Mouse (Mus musculus): Measurements from ENCODE around the gene Fbxo10.

Gene Fbxo10

DNA sequence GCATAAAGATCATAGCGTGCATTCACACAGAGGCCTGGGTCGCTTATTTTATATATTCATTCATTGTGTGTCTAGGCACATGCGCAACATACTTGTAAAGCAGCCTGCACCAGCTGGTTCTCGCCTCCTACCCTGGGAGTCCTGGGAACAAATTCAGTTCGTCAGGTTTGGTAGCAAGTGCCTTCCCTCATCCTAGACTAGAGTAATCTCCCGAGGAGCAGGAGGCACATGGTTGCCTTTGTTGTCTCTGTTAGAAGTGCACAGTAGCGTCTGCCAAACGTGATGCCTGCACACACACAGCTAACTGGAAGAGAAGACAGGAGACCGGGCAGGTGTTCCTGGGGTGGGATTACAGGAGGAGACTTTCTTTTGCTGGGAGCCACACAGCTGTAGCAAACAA lies 36.4 kb downstream of the Fbxo10 start:
- 38% methylated on average over 9 of the region's 9 CpGs for WGBS

DNA sequence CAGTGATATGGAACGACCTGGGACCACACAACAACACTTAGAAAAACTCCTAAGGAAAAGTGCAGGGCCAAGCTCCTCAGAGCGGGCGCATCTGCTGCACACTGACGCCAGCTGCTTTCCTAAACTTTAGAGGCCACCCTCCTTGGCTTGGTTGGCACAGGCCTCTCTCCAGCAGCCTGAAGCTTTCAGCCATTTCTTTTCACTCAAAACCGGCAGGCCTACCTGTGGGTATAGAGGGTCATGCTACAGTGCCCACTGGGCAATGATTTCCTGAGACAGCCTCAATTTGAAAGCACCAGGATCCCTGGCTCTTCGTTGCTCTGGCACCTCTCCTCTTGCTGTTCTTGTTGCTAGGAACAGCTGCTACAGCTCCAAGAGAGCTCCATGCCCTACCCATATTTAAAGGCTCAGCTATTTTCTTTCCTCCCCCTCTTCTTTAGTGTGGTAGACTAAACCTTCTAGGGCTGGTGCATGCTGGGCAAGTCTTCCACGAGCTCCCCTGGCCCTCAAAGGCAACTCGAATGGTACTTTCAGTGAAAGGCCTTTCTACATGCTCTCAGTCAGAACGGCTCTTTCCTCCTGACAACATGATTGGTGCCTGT lies 37.0 kb downstream of the Fbxo10 start:
- WGBS, result 48% methylated on average over 9 of the region's 9 CpGs

DNA sequence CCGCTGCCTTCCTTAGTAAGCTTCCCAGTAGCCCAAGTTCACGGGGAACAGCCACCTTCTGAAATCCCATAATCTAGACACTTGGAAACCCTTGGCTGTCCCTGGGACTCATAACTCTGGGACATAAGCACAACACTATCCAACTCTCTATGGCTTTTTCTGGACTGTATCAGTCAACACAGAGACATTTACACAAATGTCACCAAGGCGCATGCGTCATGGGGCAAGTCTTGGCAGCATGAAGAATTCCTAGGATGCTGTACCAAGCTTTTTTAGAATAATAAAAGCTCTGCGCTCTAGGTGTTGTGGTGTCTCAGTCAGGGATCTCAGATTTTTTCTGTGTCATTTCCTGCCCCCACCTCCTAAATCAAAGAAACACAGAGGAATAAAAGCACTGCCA lies 37.7 kb downstream of the Fbxo10 start:
- 81% methylated on average over 5 of the region's 5 CpGs for WGBS

DNA sequence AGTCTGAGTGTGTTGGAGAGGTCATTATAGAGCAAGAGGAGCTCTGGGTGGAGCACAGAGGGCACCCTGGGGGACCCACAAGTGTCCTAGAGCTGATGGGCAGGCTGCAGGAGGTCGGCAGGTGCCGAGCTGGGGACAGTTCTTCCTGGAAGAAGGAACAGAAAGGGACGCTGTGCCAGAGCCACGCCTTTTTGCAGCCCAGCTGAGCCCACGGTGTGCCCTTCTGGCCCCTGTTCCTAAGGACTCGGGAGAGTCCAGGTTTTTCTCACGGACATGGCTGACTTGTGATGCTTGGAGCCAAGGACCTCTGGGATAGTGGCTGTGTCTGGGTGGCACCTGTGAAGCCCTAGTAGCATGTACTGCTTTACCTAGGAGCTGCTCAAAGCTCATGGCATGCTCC lies 43.6 kb downstream of the Fbxo10 start:
- 87% methylated on average over 7 of the region's 7 CpGs for WGBS

DNA sequence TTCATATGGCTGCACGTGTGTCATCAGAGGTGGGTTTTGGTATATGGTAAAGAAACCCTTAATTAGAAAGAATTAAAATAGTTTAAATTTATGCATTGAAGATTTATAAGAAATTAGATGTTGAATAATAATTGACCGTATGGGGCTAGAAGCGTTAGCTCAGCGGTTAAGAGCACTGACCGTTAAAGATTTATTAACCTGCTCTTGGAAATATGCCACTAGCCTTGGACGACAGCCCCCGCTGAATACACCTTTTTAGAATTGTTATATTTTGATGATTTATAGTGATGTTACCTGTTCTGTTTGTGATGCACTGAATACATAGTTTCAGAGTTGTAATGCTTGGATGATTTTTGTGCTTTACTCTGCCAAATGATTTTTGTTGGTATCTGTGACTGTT lies 44.9 kb downstream of the Fbxo10 start:
- WGBS, result 93% methylated on average over 7 of the region's 7 CpGs

- 55% methylated on average over 8 of the region's 8 CpGs for WGBS
Observed at GRCm38 (mm10) chr4:45038879-45039278, 45.5 kb downstream of the Fbxo10 start.

DNA sequence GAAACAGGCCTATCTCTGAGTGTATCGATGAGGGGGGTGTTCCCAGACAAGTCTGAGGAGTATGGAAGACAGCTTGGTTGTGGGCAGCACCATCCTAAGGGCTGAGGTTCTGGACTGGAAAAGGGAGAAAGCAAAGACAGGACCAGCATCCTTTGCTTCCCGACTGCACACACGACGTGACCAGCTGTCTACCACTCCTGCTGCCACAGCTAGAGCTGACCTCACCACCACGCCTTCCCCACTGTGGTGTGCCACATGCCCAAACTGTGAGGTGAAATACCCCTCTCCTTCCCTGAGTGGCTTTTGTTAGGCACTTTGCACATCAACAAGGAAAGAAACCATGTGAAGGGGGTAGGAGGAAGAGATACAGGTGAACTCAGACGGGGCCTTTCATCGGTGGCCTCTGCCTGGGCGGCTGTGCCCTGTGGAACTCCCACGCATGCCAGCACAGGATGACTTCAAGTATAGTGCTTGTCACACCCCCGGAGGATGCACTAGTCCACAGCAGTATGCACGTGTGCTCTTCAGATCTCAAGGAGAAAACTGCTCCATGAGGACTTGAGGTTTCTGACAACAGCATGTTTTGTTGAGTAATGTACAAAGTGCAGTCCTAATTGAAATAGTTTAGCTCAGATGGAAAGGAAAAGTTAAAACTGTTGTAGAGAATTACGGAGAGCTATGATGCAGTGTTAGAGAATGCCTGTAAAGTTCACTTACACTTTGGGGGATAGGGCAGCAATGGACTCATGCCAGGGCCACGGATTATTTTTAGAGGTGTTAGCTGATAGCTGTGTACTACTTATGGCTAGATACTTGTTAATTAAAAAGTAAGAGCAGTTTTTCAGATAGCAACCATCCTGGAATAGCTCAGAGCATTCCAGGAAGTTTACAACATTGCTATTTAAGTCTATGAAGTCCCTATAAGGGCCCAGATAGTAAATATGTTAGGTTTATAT lies 46.7 kb downstream of the Fbxo10 start:
- 88% methylated on average over 13 of the region's 13 CpGs for WGBS

DNA sequence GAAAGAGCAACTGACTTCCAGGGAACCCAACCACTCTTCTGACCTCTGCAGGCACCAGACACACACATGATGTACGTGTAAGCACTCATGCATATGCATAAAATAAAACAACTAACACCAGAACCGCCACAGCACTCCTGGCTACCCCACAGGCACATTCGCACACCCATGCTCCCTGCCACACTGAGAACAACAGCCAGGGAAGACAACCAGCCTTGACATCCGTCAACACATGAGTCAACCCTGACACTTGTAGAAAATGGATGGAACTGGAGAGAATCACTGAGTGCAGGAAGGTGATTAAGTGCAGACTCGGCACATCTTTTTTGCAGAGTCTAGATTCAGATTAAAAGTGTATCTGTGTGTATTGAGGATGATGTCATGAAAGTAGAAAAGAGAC lies 47.8 kb downstream of the Fbxo10 start:
- 84% methylated on average over 5 of the region's 5 CpGs for WGBS

DNA sequence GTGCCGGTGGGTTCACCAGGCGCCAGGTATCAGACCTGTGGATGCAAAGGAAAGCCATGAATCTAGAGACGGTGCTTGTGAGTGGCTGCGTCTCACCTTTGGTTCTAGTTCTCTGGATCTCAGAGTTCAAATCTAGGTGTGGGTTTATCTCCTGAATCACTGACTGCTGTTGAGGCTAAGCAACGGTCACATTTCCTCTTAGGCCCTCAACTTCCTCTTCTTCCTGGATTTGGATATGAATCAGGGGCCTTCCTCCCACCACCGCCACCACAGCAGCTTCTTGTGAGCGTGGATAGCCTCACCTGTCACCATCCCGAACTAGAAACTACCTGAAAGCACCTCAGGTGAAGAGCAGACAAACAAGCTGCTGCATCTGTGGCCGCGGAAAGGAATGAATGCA lies 48.4 kb downstream of the Fbxo10 start:
- 90% methylated on average over 10 of the region's 10 CpGs for WGBS

DNA sequence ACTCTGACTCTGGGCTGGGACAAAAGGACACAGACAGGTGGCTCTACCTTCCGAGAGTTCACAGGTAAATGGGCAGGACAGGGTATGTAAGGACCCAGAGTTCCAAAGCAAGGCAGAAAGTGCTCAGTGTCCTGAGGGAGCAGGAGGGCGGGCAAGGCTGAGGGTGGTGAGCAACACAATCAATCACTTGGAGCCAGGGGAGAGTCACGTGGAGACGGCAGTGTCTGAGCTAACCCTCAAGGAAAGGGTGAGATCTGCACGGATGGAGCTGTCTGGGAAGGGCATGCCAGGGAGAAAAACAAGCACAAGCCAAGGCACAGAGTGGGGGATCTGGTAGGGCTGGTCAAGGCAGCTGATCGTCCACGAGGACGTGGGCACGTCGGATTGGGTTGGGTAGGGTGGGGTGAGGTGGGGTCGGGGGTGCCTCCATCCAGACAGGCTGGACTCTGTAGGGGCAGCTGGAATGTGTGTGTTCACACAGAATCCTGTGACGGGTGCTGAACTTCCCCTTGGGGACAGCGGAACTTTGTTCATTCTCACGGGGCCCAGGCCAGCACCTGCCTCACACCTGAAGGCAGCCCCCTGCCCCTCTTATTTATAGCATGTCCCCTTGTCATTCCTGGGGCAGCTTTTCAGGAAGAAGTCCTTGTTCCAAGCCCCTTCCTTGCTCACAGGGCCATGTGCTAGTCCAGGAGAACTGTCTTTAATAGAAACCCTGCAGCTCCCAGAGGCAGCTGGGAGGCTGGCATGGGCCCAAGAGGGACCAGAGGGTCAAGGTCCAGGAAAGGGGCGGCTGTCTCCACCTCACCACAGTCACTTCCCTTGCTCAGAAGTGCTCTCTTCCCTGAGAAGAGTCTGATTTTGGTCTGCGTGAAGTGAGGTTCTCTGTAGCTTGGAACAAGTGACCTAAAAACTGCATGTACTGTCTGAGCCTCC lies 49.4 kb downstream of the Fbxo10 start:
- 84% methylated on average over 16 of the region's 16 CpGs for WGBS

DNA sequence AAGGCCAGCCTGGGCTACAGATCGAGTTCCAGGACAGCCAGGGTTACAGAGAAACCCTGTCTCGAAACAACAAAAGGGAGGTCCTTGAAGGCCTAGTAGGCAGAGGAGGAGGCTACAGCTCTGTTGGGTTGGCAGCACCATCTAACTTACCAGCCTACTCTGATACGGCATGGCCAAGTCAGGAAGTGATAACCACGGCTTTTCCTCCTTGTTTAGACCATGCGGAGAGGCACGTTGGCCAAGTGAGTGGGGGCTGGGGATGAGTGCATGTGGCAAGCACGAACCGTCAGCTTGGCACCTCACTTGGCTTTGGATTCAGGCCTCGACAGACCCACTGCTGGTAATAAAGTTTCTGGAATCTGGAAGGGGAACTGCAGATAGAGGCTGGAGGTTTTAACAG lies 51.8 kb downstream of the Fbxo10 start:
- WGBS, result 69% methylated on average over 9 of the region's 9 CpGs

- WGBS, result 75% methylated on average over 4 of the region's 4 CpGs
Observed at GRCm38 (mm10) chr4:45026459-45026858, 57.9 kb downstream of the Fbxo10 start.

DNA sequence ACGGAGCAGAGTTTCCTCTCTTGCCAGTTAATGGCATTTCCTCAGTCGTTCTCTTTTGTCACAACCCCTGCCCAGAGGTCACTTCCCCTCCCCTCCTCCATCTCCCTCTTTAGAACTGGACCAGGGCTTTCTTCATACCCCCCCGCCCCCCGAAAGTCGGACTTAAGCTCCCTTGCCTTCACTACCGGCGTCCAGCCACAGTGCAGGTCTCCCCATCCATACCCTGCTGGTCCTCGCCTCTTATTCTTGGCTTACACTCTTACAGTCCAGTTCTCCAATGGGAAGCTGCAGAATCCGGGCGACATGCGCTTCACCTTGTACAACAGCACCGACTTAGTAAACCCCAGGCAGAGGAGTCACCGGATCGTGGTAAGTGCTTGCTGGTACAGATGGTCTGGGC lies 65.4 kb downstream of the Fbxo10 start:
- whole genome bisulfite sequencing, result 3% methylated on average over 14 of the region's 14 CpGs

DNA sequence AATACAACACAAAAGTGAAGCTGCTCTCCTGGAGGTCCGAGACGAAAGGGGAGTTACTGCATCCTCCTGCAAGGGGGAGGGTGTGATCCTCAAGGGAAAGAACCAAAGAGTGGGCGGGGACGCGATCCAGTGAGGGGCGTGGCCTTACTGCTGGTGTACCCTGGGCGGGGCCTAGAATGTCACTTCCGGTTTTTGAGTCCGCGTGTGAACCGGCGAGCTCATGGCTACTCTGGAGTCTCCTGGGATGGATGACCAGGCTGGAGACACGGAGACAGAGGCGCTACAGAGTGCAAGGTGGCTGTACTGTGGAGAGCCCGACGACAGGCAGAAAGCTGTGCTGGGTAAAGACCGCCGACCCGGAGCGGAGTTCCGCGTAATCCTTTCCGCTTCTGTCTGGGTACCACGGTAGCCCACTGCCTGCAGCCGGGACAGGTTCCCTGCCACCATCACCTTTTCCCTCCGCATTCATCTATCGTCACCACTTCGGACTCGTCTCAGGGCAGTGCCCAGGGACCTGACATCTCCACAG lies 65.9 kb downstream of the Fbxo10 start, which contains the start of gene Polr1e:
Polr1e (plus strand) TSS at position 132 of the 529 bp plus-strand sequence.
- 1% methylated on average over 29 of the region's 29 CpGs for WGBS

GRCm38 (mm10) chr4:45015615-45016014 lies 68.8 kb downstream of the Fbxo10 start:
- 6% methylated on average over 3 of the region's 3 CpGs for WGBS

- 2% methylated on average over 2 of the region's 2 CpGs for WGBS
Observed at GRCm38 (mm10) chr4:45013537-45013936, 70.9 kb downstream of the Fbxo10 start.

GRCm38 (mm10) chr4:45013031-45013431 lies 71.4 kb downstream of the Fbxo10 start:
- under 1% methylated on average over 13 of the region's 13 CpGs for WGBS

GRCm38 (mm10) chr4:45012105-45012975 lies 72.1 kb downstream of the Fbxo10 start, which contains the start of gene Zbtb5:
Gene Zbtb5, minus strand, starts transcription at chr4:45012412.
- WGBS, result under 1% methylated on average over 62 of the region's 63 CpGs

- under 1% methylated on average over 31 of the region's 31 CpGs for WGBS
Observed at GRCm38 (mm10) chr4:45011581-45012104, 72.8 kb downstream of the Fbxo10 start.

DNA sequence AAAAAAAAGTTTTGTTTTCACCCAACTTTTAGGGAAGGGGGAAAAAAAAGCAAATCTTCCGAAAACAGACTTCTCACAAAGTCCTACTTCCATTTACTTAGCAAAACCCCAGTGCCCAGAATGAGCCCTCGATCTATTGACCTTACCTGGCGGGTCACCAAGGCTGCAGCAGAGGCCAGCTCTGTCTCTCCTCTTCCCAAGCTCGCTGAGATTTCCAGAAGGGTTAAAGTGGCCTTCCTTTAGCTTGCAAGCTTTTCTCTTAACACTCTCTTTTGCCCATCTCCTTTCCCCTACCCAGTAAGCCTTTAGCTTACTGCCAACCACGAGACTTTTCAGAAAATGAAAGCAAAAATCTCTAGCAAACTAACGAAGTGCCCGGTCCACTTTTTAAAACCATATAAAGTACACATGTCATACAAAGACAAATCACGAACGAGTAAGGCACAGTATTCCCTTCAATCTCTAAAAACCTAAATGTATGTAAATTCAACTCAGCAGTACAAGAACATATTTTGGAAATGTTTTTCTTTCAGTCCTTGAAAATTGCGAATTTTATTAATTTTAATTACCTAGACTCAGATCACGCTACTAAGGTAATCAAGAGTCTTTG lies 73.5 kb downstream of the Fbxo10 start:
- 6% methylated on average over 11 of the region's 11 CpGs for WGBS
